Mouse (Mus musculus): ENCODE results near the gene Traip.
"Not testable (repeated sequence)": the region's sequence is repeated elsewhere in the genome, so short reads cannot be mapped to it uniquely, and the experiment has no call there.

The Traip gene

DNA sequence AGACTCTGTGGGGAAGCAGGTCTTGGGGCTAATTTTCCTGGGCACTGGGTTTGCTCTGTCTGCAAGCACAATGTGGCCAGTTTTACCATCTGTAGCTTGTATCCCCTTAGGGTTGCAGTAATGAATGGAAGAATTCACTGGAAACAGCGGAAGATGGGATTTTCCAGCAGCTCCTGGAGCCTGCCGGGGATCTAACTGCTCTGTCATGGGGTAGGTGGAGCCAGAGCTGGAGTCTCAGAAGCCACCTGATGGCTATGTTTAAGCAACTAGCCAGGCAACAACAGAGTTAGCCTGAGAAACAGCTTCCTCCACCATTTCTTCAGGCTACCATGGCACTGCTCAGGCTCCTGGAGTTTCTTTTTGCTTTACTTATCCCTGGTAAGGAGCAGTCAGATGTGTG, 42.3 kb downstream of the Traip start, which contains the start of gene Cdhr4:
Gene Cdhr4, plus strand, starts transcription at position 301 of the 400 bp plus-strand sequence.
- H3K27me3 ChIP-seq (ENCODE audit: control insufficient read depth, insufficient read depth, low read length, poor library complexity, severe bottlenecking), result no peaks in the 10 kb centered on the region
- no peak for DNase-seq (ENCODE audit: low read depth, low spot score)
- H3K36me3 ChIP-seq (ENCODE audit: control insufficient read depth, insufficient read depth, low read length, poor library complexity, severe bottlenecking), result no peaks in the 10 kb centered on the region

DNA sequence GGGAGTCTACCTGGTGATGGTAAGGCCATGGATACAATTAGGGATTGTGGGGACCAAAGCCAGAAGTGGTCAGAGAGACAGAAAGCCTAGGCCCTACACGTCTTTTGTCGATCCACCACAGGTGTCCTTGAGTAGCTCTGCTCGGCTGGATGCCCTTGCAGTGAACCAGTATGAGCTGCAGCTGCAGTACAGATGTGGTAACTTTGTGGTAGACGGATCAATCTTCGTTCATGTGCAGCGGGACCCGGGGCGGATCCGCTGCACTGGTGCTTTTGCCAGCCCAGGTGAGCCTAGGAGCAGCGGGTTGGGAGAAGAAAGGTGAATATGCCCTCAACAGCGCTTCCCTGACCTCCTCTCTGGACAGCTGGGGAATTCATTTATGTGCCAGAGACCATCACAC, 43.1 kb downstream of the Traip start:
- Histone ChIP-seq H3K36me3 (ENCODE audit: control insufficient read depth, insufficient read depth, low read length, poor library complexity, severe bottlenecking) (no peaks in the 10 kb centered on the region), H3K27me3 (ENCODE audit: control insufficient read depth, insufficient read depth, low read length, poor library complexity, severe bottlenecking) (no peaks in the 10 kb centered on the region)
- no peak for DNase-seq (ENCODE audit: low read depth, low spot score)

DNA sequence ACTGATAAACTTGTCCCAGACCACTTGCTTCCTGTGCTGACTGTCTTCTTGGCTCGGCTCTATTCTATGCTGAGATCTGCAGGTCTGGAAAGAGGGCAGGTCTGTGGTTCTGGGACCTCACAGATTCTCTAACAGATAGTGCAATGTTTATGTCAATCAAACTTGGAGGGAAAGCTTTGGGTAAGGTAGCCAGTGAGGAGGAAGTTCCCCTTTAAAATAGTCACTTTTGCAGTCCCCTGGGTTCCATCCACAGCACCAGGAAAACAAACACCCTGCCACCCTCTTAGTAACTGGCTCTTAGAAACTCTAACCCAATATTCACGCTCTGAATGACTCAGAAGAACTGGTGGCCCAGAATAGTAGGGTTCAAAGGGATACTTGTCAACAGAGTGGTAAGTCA, 44.5 kb downstream of the Traip start:
- Histone ChIP-seq H3K27me3 (ENCODE audit: control insufficient read depth, insufficient read depth, low read length, poor library complexity, severe bottlenecking) (no peaks in the 10 kb centered on the region), H3K36me3 (ENCODE audit: control insufficient read depth, insufficient read depth, low read length, poor library complexity, severe bottlenecking) (no peaks in the 10 kb centered on the region)
- no peak for DNase-seq (ENCODE audit: low read depth, low spot score)

DNA sequence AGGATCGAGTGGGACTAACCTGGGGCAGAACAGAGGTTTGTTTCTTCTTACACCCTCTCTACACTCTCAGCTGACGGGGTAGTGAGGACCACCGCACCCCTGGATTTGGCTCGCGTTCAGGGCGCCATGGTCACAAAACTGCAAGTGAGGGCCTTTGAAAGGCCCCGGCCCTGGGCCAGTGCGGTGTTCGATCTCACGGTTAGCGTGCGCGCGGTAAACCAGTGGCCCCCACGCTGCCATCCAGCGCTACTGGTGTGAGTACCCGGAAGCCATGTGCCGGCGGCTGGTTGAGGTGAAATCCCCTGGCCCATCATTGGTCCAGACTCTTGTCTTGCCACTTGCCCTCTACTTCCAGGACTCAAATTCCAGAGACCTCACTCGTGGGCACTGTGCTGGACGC, 45.6 kb downstream of the Traip start:
- no peak for DNase-seq (ENCODE audit: low read depth, low spot score)
- H3K27me3 ChIP-seq (ENCODE audit: control insufficient read depth, insufficient read depth, low read length, poor library complexity, severe bottlenecking), result no peaks in the 10 kb centered on the region
- no peaks in the 10 kb centered on the region for H3K36me3 ChIP-seq (ENCODE audit: control insufficient read depth, insufficient read depth, low read length, poor library complexity, severe bottlenecking)

DNA sequence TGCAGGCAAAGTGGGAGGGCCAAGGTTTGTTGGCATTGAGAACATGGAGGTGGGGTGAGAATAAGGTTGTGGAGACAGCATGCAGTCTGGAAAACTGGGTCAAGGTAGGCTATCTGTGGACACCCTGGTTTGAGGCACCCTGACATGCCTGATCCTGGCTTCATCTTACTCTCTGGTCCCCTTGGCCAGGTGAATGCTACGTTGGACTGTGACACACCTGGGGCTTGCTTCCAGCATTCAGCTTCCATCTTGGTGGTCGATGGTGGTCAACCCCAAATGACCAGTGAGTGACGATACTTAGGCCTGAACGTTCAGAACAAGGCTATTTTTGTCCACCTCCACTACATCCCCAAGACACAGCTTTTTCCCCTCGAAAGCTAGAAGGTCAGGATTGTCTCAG, 46.1 kb downstream of the Traip start, which contains the start of gene Gm20662:
Gene Gm20662, plus strand, starts transcription at position 301 of the 400 bp plus-strand sequence.
- H3K36me3 ChIP-seq (ENCODE audit: control insufficient read depth, insufficient read depth, low read length, poor library complexity, severe bottlenecking), result no peaks in the 10 kb centered on the region
- DNase-seq (ENCODE audit: low read depth, low spot score), result no peak
- H3K27me3 ChIP-seq (ENCODE audit: control insufficient read depth, insufficient read depth, low read length, poor library complexity, severe bottlenecking), result no peaks in the 10 kb centered on the region

DNA sequence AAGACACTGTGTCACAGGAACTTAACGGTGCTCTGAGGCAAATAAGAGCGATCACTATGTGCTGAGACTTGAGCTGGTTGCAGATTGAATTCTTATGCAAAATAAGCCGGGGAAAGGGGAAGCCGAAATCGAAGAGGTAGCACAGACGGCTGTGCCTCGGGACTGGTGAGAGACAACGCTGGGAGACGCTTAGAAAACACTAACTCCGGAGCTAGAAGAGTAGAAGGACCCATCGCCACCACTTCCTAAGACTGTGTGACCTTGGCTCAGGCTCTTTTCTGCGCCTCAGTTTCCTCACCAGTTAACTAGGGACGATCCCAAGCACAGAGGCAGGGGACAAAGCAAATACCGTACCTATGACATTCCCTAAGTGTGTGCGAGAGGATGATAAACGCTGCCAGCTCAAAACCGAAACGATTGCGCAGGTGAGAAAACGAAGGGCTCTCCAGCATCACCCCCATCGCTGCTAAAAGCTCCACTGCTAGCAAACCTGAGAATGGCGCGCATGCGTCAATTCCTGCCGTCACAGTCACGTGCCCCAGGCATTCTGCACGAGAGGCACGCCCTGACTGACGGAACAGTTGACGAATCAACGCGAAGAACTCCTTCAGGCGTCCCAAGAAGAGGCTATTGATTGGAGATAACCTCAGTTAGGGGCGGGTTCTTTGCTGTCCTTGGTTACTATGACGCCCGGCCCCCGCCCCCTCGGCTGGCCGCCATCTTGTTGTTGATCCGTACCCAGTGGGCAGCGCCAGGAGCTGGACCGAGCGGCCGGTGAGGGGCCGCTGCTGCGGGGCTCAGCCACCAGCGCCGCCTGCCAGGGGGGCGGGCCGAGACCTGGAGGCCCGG, 52.2 kb downstream of the Traip start, which contains the start of gene Ip6k1:
Gene Ip6k1, plus strand, starts transcription at position 580 of the 849 bp plus-strand sequence.
- no peaks in the 10 kb centered on the region; the same call in 1 of the 2 replicates for H3K27me3 ChIP-seq (ENCODE audit: control insufficient read depth, insufficient read depth, low read length, poor library complexity, severe bottlenecking)
- no peaks in the 10 kb centered on the region for H3K36me3 ChIP-seq (ENCODE audit: control insufficient read depth, insufficient read depth, low read length, poor library complexity, severe bottlenecking)
- peak; percentile 100 for DNase-seq (ENCODE audit: low read depth, low spot score)

DNA sequence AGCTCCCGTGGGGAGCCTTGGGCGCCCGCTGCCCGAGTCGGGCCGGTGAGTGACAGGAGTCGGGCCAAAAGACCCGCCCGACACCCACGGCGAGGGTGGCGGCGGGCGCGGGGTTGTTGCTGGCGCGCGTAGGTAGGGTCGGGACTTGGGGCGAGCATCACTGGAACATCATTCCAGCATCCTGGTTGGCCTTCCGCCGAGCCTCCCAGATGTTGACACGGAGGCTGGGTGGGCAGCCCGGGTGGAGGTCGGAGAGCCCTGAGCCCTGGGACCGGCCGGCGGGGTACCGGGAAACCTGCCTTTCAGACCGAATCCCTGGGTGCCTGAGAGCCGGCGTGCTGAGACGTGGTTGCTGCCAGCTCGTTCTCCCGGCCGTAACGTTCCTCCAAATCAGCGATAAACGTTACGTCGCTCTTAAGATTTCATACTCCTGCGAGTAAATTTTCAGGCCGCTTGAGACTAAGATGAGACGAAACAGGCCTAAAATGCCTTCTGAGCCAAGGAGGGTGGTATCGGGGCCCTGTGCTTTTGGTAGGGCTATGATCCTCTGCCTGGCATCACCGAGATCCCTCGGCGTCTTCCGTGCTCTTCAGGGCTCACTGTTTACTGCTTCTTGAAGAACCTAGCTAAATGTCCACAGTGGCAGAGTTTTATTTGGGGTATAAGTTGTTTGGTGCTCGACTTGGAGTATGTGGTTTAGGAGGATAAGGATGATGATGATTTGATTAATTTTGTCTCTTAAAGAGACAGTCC, 53.0 kb downstream of the Traip start:
- no peaks in the 10 kb centered on the region for H3K36me3 ChIP-seq (ENCODE audit: control insufficient read depth, insufficient read depth, low read length, poor library complexity, severe bottlenecking)
- no peaks in the 10 kb centered on the region; the same call in 1 of the 2 replicates for H3K27me3 ChIP-seq (ENCODE audit: control insufficient read depth, insufficient read depth, low read length, poor library complexity, severe bottlenecking)
- DNase-seq (ENCODE audit: low read depth, low spot score), result no peak

DNA sequence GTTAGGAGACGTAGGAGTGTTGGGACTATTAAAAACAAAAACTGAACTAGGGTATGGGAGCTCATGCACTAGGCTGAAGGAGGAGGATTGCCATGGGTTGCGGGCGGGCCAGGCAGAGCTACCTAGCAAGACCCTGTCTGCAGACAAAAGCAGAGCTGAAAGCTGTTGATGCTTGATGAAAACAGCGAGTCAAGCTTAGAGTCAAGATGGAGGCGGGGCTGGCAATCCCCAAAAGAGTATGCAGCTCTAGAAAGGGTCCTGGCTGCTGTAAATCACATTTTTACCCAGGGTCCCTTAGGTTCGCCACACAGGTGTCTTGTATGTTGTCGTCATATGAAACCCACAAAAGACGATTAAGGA, 53.6 kb downstream of the Traip start:
- no peaks in the 10 kb centered on the region for H3K36me3 ChIP-seq (ENCODE audit: control insufficient read depth, insufficient read depth, low read length, poor library complexity, severe bottlenecking)
- peak; percentile 37 for DNase-seq (ENCODE audit: low read depth, low spot score)

DNA sequence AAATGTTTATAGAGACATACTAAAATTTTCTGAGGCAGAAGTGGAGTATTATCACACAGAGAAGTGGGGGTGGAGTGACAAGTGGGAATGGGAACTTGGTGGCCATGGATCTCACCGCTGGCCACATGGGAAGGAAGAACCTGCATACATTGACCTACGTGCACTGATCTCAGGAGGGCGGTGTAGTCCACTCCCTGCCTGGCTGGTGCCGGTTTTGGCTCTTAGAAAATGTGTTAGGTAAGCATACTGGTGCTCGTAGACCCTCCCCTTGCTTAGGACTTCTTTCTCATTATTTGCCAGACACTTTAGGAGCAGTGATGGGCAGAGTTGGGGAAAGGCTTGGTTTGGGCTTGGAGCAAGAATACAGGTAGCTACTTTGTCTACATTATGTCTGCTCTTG, 58.1 kb downstream of the Traip start:
- DNase-seq (ENCODE audit: low read depth, low spot score), result no peak
- no peaks in the 10 kb centered on the region for H3K36me3 ChIP-seq (ENCODE audit: control insufficient read depth, insufficient read depth, low read length, poor library complexity, severe bottlenecking)
- H3K27me3 ChIP-seq (ENCODE audit: control insufficient read depth, insufficient read depth, low read length, poor library complexity, severe bottlenecking), result no peaks in the 10 kb centered on the region; the same call in 1 of the 2 replicates

More for the DNA sequence above, 53.6 kb downstream of the Traip start:
- no peaks in the 10 kb centered on the region; the same call in 1 of the 2 replicates for H3K27me3 ChIP-seq (ENCODE audit: control insufficient read depth, insufficient read depth, low read length, poor library complexity, severe bottlenecking)

DNA sequence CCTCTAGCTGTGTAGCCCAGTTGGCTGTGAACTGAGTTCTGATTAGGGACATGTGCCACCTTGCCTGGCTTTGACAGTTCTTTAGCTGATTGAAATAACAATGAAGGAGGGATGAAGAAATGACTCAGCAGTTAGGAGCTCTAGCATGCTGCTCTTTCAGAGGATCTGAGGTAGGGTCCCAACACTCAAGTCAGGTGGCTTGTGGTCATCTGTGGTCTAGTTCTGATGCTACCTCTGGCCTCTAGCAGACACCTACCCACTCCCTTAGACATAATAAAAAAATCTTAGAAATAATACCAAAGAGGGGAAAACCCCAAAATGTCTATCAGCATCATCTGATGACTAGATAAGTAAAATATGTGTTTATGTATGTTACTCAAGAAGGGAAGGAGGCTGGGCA, 60.4 kb downstream of the Traip start:
- DNase-seq (ENCODE audit: low read depth, low spot score), result no peak
- Histone ChIP-seq H3K36me3 (ENCODE audit: control insufficient read depth, insufficient read depth, low read length, poor library complexity, severe bottlenecking) (0 out of 2 replicates have a peak, but pooled peaks cover 4% of the 10 kb centered on the region), H3K27me3 (ENCODE audit: control insufficient read depth, insufficient read depth, low read length, poor library complexity, severe bottlenecking) (no peaks in the 10 kb centered on the region)

DNA sequence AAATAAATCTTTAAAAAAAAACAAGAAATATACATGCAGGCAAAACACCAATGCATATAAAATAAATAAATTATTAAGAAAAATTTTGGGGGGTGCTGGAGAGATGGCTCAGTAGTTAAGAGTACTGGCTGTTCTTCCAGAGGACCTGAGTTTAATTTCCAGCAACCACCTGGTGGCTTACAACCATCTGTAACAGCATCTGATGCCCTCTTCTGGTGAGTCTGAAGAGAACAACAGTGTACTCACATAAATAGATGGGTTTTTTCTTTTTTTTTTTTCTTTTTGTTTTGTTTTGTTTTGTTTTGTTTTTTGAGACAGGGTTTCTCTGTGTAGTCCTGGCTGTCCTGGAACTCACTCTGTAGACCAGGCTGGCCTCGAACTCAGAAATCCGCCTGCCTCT, 63.6 kb downstream of the Traip start:
- H3K36me3 ChIP-seq (ENCODE audit: control insufficient read depth, insufficient read depth, low read length, poor library complexity, severe bottlenecking); H3K27me3 ChIP-seq (ENCODE audit: control insufficient read depth, insufficient read depth, low read length, poor library complexity, severe bottlenecking): not testable (repeated sequence)
- DNase-seq (ENCODE audit: low read depth, low spot score), result peak; percentile 24

DNA sequence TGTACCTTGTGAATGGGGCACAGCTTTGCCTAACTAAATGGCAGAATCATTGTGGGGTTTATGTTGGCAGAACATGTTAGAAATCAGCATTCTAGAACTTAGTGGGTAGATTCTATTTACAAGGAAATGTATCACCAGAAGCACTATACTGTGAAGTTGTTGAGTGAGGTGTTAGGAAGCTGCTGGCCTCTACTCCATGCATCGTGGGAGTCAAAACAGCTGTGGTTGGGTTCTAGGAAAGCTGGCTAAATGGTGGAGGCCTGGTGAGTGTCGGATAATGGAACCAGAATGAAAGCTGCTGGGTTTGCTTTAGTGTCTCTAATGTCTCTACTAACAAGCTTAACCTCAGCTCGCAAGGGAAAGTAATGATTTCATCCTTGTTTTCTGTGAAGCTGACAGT, 67.2 kb downstream of the Traip start:
- Histone ChIP-seq H3K36me3 (ENCODE audit: control insufficient read depth, insufficient read depth, low read length, poor library complexity, severe bottlenecking) (0 out of 2 replicates have a peak, but pooled peaks cover 4% of the 10 kb centered on the region), H3K27me3 (ENCODE audit: control insufficient read depth, insufficient read depth, low read length, poor library complexity, severe bottlenecking) (no peaks in the 10 kb centered on the region)
- DNase-seq (ENCODE audit: low read depth, low spot score), result no peak

DNA sequence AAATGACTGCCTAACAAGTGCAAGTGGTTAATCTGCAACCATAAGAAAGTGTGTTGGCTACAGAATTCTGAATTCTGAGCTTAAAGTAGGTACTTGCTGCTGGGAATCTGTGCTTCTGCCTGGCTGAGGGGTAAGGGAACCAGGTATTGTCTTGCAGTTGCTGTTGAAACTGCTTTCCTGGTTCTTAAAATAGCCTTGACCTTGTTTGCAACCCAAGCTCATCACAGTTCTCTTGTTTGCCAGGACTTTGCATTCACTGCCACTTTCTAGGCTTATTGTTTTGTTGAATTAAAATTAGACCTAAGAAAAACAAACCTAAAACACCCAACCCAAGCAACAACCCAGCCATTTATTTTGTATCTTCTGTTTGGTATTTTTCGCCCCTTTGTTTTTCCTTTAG, 70.8 kb downstream of the Traip start:
- Histone ChIP-seq H3K36me3 (ENCODE audit: control insufficient read depth, insufficient read depth, low read length, poor library complexity, severe bottlenecking) (peaks cover 4% of the 10 kb centered on the region), H3K27me3 (ENCODE audit: control insufficient read depth, insufficient read depth, low read length, poor library complexity, severe bottlenecking) (no peaks in the 10 kb centered on the region)
- DNase-seq (ENCODE audit: low read depth, low spot score), result no peak

All from splenic B cell, adult 2 months (primary cell).